Mouse (Mus musculus): ENCODE results near the gene Acsl5. TPM values are rescaled to one million over a fixed set of nuclear protein-coding genes. Genes with fewer than 3 reads are reported as not detected.

Gene Acsl5
- total RNA-seq, 2 experiments from 2014 or later: 7.4 to 9.3 TPM

DNA sequence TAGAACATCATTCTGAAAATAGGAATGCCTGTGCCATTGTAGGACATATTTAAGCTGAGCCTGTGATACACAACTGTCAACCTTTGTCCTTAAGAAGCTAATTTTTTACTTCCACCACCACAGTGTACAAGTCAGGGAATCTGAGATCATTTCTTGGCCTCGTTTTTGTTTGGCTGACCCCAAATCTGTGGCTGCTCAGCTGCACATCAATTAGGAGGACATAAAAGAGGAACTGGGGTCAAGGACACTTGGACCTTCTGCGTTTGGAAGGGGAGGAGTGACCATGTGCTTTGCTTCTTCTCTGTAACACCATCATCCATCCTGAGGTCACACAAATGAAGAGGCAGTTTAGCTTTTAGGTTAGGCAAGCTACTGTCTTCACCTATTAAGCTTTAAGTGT lies 15.7 kb upstream of the Acsl5 start:
- intact Hi-C loops (cut with DNase I; ENCODE audit: low total_unique reads): no loop called here
- no peak for DNase-seq

DNA sequence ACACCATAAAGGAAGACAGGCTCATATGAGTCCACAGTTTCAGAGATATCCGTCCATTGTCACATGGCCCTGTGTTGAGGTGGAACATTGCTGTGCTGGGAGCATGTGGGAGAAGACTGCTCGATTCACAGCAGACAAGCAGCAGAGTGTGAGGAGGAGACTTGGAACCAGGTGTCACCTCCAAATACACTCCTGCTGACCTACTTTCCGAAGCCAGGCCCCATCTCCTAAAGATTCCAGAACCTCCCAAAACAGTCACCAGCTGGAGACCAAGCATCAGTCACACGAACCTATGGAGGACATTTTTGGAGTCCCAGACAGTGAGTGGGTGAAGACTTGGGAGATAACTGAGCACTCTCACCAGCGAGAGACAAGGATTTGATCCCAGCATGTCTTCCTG lies 15.2 kb upstream of the Acsl5 start:
- no peak for DNase-seq
- intact Hi-C loops (cut with DNase I; ENCODE audit: low total_unique reads): no loop called here

DNA sequence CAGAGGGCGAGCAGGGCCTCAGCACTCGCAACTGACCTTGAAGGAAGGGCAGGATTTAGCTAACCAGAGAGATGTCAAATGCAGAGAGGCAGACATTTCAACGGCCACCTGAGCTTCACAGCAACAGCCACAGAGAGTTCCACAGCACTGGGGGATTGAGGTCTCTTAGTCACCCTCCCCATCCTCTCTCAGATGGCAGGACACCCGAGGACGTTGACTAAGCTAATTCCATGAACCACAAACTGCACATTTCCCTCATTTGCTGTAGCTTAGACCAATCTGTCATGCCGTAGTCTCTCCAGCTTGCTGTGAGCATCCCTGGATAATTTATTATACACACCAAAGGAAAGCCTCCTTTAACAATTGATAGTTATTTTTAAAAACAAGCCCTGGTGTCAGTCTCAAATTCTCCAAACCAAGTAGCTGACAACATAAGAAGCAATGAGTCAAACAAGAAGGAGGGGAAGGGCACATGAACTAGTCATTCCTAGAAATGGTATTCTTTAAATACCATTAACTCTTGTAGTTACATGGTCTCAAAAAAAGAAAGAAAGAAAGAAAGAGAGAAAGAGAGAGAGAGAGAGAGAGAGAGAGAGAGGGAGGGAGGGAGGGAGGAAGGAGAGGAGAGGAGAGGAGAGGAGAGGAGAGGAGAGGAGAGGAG lies 11.8 kb upstream of the Acsl5 start:
- no peak for DNase-seq
- intact Hi-C loops (cut with DNase I; ENCODE audit: low total_unique reads): no loop called here

DNA sequence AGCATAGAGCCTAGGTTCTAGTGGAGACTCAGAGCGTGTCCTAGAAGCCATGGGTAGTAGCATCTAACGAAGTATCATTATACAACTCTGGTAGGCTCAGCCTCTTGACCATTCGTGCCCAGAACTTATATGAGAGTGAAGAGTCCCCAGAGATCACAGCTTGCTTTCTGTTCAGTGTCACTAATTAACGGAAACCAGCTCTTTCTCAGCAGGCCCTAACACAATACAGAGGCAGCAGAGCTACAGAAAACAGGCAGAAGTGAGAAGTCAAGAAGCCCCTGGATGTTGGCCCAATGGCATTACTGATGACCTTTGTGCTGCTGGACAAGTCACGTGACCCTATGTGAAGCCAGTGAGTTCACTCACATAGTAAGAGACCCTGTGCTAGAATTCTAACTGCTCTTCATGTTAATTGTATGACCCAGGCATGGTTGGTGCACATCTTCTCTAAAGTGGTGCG lies 10.5 kb upstream of the Acsl5 start, which contains the start of gene Gucy2g:
Gene Gucy2g, minus strand, starts transcription at position 51 of the 460 bp plus-strand sequence.
- DNase-seq: no peak
- intact Hi-C loops (cut with DNase I; ENCODE audit: low total_unique reads): no loop called here

DNA sequence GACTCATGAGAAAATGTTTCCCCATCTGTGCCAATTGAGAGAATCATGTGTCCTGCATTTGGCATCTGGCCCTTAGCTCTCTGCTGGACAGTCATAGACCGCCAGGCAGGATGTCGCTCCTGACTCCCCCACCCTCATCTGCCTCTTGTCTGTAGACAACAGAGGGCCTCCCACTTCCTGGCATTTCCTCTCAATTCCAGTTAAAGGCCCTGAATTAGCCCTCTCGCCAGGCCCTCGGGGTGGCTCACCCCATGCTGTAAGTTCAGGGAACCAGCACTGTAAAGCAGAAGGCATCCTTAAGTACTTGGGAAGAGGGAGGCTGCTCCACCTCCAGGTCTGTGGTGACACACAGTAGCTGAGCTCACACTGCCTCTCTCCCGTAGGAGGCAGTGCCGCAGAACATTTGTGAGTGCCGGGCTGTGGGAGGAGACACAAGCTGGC lies 6.9 kb upstream of the Acsl5 start:
- peak; percentile 69 for DNase-seq
- intact Hi-C loops (cut with DNase I; ENCODE audit: low total_unique reads): no loop called here

DNA sequence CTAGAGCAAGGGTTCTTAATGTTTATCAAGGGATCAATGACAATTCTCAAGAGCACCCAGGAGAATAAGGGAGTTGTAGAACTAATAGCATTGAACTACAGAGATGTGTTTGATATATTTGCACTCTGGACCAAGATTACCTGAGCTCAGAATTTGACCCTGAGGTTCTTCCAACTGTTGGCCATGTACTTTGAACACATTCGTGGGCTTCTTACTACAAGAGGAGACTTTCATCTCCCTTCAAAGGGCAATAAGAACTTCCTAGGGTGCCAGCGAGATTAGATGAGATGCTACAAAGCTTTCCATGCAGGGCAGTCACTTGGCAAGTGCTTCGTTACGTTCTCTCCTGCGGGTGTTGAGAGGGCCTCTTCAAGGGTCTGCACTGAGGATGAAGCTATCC lies 4.2 kb upstream of the Acsl5 start:
- intact Hi-C loops (cut with DNase I; ENCODE audit: low total_unique reads): no loop called here
- DNase-seq: no peak

DNA sequence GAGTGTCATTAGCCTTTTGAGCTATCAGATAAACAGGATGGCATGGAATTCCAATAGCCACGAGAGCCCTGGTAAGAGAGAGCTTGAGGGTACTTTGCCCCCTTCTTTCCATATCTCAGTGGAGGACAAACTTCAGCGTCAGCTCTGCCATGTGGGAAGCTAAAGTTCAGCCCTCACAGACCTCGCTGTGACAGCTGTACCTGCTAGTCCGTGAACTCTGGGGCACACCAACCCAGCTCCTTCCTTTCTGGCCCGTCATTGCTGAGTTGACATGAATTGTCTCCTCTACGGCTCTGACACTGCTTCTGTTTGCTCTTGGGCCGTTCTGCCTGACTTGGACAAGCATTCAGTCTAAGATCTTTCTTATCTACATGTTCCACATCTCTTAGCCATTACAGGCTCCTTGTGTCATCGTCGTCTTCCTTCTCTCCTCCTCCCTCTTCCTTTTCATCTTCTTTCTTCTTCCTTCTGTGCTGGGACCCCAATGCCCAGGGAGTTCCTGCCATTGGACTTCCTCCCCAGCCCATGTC lies 3.7 kb upstream of the Acsl5 start:
- intact Hi-C loops (cut with DNase I; ENCODE audit: low total_unique reads): no loop called here
- no peak for DNase-seq

DNA sequence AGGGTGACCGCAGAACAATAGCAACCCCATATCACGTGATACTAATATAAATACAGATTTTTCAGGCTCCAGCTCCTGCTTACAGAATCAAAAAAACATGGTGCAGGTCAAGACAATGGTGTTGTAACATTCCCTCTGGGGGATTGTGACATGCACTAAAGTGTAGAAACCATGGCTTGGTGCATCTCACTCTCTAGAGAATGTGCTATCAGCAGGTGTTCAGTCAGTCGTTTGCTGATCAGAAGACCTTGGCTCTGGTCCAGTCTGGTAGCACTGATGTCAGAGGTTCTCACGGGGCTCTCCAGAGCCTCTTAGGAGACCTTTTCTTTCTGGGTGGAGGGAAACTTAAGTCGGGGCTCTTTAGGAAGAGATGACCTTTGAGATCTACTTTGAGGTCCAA lies 1.3 kb upstream of the Acsl5 start:
- no peak for DNase-seq
- intact Hi-C loops (cut with DNase I; ENCODE audit: low total_unique reads): no loop called here

DNA sequence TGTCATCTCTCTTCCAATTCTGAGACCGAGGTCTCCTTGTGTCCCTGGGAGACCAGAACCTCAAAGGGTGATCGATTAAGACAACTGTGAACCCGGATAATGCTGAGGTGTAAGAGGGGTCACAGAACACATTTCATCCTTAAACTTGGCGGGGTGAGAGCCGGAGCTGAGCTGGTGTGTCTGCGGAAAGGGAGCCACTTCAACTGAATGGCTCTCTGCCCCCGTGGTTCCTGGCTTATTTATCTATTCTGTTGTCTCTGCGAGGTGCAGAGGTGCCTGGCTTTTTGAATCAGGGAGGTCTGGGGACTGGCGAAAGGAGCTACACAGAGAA lies 1.5 kb downstream of the Acsl5 start:
- no peak for DNase-seq
- intact Hi-C loops (cut with DNase I; ENCODE audit: low total_unique reads): no loop called here

DNA sequence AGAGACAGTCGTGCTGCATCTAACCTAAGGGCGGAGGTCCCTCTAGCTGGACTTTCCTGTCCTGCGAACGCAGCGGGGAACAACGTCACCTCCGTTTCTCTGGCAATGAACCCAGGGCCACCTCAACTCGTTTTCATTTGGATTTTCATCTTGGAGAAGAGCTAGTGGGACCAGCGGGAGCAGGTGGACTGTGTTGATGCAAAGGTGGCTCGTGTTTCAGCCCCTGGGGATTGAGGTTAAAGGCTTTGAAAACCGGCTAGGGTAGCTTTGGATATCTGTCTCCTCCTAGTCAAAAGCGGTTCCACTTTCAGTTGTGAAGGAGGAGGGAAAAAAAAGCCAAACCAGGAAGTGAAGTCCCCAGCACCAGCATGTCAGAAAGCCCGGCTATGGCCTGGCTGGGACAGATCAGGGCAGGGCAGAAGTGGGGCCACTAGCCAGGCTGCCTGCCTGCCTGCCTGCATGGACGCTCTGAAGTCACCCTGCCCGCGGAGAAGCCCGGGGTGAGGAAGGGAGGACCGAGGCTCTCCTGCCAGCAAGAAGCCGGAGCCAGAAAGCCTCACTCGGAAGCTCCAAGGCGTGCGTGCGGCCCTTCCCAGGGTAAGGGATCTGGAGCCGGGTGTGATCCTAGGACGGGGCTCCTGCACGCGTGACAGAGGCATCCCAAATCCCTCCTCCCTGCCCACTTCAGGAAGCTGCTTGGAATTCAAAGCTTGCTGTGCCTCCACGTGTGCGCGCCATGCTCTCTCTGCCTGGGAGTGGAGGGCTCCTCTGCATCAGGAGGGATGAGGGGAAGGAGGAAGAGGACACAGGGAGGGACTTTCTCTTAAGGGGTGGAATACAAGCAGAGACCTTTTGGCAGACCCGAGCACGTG lies 2.1 kb downstream of the Acsl5 start:
- intact Hi-C loops (cut with DNase I; ENCODE audit: low total_unique reads): no loop called here
- DNase-seq: peak; percentile 52

DNA sequence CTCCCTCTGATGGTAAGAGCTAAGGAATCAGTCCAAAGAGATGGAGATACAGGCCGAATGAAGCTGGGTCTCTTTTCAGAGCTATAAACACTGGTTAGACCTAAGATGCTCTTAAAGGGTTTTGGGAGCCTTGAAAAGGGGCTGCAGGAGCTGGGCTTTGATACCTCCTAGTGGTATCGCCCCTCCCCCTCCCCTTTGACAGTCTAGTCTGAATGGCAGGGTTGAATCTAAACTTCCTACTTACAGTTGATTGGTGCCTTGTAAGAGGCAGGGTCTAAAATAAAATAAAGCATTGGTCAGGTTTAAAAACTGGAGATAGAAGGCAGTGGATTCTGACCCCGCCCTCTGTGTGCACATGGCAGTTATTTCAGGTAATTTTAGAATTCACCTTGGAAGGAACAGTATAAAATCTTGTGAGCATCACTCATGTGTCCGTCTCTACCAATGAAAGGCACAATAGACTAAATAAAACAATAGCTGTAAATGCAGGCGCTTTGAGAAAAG lies 2.8 kb downstream of the Acsl5 start:
- intact Hi-C loops (cut with DNase I; ENCODE audit: low total_unique reads): no loop called here
- no peak for DNase-seq

DNA sequence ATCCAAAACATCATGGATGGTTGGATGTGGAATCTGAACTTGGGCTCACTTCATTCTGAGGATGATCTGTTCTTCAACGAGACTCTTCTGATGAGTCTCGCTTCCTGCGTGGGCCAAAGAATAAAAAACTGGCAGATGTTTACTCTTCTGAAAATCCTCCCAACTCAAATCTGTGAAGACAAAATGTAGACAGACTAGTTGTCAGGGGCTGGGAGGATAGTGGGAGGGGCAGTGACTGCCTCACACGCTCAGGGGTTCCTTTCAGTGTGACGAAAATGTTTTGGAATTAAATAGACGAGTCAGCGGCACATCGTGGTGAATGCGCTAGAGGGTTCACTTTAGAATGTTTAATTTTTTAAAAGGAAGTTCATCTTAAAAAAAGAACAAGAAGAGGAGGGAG lies 4.4 kb downstream of the Acsl5 start:
- intact Hi-C loops (cut with DNase I; ENCODE audit: low total_unique reads): no loop called here
- DNase-seq: no peak

DNA sequence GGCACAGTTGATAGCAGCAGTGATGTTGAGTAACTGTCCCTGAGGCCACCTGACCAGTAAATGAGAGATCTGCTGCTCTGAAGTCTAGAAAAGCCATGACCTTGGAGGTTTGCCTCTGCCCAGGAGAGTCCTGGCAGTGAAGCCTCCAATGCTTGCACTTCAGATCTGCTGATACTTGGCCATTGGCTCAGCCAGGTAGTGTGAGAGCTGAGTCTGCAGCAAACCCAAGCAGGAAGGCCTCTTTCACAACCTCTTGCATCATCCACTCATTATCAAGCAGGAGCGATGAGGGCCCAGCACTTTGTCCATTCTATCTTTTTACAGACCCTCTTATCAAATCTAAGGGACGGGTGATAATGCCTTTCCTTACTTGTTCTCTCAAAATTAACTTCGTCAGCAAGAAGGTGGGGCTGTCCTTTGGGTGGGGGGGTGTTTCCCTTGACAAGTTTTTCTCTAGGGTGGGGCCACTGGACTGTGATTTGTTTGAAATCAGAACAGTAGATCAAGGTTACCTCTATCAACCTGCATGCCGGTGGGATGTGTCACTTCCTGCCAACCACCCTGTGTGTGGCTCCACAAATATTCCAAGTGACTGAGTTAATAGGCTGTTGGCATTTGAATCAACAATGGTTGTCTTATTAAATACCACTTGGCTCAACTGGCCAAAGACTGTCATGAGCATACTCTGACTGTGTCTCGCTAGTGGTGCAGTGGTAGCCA lies 6.1 kb downstream of the Acsl5 start:
- intact Hi-C loops (cut with DNase I; ENCODE audit: low total_unique reads): no loop called here
- no peak for DNase-seq

DNA sequence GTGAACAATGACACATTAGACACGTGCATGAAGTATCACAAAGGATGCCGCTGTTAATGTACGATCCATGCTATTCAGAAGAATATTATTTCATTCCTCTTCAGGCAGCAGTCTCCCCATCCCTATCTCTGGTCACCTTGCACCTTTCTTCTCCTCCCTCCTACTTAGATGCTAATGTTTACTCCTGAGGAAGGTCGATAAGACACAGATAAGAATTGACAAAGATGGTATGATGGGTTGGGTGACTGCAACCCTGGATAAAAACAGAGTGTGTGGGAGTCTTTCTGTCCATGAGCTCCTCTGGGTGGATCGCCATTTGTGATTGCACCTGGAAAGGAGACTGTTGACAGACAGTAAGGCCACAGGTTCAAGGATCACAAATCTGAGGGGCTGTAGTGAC lies 6.8 kb downstream of the Acsl5 start:
- intact Hi-C loops (cut with DNase I; ENCODE audit: low total_unique reads): no loop called here
- DNase-seq: no peak

DNA sequence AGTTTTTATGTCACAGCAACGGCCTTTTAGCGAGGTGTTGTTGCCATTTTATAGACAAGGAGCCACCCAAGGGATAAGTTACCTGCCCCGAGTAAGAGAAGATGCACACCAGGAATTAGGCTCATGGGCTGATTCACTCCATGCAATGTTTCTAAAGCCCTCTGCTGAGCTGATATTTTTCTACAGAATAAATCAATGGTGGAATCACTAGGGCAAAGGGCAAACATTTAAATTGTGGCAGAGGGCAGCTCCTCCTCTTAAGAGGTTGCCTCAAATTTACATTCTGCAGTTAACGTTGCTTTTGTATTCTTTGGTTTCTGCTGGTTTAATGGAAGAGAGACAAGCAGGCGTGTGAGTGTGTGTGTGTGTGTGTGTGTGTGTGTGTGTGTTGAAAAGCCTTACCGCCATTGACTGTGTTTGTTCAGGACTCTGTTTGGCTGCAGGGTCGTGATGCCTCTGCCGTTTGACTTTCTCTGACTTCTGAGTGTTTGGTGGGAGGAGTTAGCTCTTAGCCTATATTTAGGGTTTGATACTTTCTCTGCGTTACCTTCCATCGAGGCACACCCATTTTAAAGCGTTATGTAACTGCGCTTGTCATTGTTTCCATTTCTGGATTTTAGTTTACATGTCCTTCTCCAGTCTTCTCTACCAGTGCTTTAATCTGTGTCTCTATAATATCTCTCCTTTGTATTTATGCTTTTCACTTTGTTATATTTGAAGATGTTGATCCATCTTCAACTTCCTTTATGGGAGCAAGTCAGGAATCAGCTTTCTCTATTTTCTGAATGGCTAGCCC lies 8.8 kb downstream of the Acsl5 start:
- intact Hi-C loops (cut with DNase I; ENCODE audit: low total_unique reads): no loop called here
- no peak for DNase-seq

DNA sequence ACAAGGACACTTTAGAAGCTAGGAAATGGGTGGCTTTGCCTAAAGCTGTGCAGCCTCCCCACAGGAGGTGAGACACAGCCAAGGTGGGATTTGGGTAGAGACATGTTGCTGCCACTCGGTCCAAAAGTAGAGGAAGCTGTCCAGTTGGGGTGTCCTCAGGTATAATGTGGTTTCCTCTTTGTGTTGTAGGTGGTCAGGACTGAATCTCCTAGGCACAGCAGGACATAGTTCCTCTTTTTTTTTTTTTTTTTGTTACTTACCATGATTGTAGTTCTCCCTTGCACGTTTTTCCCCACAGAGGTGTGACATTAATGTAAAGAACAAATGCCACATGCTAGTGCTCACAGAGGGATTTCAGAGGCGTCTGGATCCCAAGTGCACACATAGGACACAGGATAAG lies 13.5 kb downstream of the Acsl5 start:
- no peak for DNase-seq
- intact Hi-C loops (cut with DNase I; ENCODE audit: low total_unique reads): no loop called here

DNA sequence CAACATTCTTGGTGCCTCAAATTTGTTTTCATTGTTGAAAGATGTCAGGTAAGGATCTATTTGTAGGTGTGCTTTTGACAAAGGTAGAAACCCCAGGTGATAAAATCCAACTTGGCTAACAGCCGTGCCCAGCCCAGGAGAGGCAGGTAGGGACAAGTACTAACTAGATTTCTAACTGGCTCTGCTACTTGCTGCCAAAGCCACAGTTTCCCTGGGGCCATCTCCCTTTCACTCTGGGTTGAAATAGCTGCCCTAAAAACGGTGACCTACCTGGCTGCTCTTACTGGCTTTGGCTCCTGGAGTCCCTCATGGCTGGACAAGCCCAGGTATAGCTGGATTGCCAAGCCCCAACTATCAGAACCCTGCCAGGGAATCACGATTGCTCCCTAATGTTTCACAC lies 15.0 kb downstream of the Acsl5 start:
- no peak for DNase-seq
- intact Hi-C loops (cut with DNase I; ENCODE audit: low total_unique reads): no loop called here

DNA sequence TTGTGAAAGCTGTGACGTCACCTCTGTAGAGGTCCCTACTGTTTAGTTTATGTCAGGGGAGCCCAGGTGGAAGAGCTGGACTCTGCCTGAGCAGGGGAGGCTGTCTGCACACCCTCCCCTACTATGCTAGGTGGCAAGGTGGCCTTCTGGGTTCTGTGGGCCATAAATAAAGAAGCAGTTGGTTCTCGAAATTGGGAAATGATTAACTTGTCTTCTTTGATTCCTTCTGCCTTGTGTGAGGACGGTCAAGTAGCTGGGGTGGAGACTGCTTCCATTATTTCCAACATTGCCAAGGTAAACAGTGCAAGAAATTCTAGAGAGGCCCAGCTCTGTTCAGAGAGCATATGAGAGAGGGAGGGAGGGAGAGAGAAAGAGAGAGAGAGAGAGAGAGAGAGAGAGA lies 16.4 kb downstream of the Acsl5 start:
- DNase-seq: no peak
- intact Hi-C loops (cut with DNase I; ENCODE audit: low total_unique reads): no loop called here

DNA sequence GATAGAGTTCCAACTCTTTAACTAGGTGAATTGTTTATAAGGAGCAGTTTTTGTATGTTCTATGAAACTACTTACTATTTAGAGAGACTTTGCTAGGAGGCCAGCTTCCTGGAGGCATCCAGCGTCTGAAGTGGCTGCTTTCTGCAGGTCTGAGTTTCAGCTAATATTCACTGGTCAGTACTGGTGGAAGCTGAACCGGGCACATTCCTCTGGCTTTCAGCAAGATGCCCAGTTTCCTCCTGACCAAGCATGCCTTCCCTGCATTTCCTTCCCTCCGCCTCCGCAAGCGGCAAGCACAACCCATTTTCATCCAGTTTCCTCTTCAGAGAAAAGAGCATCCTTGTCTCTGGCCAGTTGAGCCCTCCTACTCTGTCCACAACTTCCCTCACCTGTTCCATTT lies 17.3 kb downstream of the Acsl5 start:
- intact Hi-C loops (cut with DNase I; ENCODE audit: low total_unique reads): no loop called here
- no peak for DNase-seq
